Mouse (Mus musculus): ENCODE measurements at regions not wholly inside any gene's neighbourhood (a gene's known extent, or its start where the extent isn't known, plus 50 kb on each side); places are given as distances from the start of the nearest gene placed in this dataset.

- H3K9ac ChIP-seq (ENCODE audit: insufficient read depth, low read depth, low read length, poor library complexity, severe bottlenecking): no peak overlapping the region
- no peak overlapping the region for H3K27ac ChIP-seq (ENCODE audit: insufficient read depth, low read depth, low read length, poor library complexity, severe bottlenecking)
- no peaks in the 10 kb centered on the region for H3K9me3 ChIP-seq (ENCODE audit: control insufficient read depth, insufficient read depth, low read depth, low read length)
- no peak for TF ChIP-seq HCFC1 (IDR thresholded peaks at IDR 0.05; ENCODE audit: borderline replicate concordance, insufficient read depth, low read length)
- no peak for TF ChIP-seq ZC3H11A (IDR thresholded peaks at IDR 0.05; ENCODE audit: borderline replicate concordance, low read depth, low read length)
- no peak for TF ChIP-seq ZNF384 (IDR thresholded peaks at IDR 0.05; ENCODE audit: low read depth, low read length)
- TF ChIP-seq MAFK (IDR thresholded peaks at IDR 0.05; ENCODE audit: insufficient read depth, low read depth, low read length): no peak
- TF ChIP-seq CHD2 (IDR thresholded peaks at IDR 0.05; ENCODE audit: low read depth, low read length): no peak
- no peak for DNase-seq (ENCODE audit: low read depth, low spot score)
- H3K4me3 ChIP-seq (ENCODE audit: insufficient read depth in 1 of 2, low read depth in 1 of 2, low read length in 2 of 2, poor library complexity in 1 of 2, severe bottlenecking in 1 of 2): no peak overlapping the region
- in situ Hi-C loops (cut with MboI; ENCODE audit: low sequenced_read_pairs in 2 of 2, unreplicated experiment in 2 of 2): no loop called here
- H3K4me1 ChIP-seq (ENCODE audit: control insufficient read depth in 2 of 2, insufficient read depth in 2 of 2, low read length in 2 of 2, poor library complexity in 1 of 2): no peaks in the 10 kb centered on the region
- no peaks in the 10 kb centered on the region for H3K36me3 ChIP-seq (ENCODE audit: control insufficient read depth, insufficient read depth, low read length, poor library complexity, severe bottlenecking)
These were observed 702.6 kb downstream of the Slc22a22 start for GRCm38 (mm10) chr15:56774648-56775393.

GRCm38 (mm10) chr15:56766356-56766755 lies 711.1 kb downstream of the Slc22a22 start:
- DNase-seq (ENCODE audit: low read depth, low spot score): no peak
- TF ChIP-seq MAFK (IDR thresholded peaks at IDR 0.05; ENCODE audit: insufficient read depth, low read depth, low read length): no peak
- no peak for TF ChIP-seq ZC3H11A (IDR thresholded peaks at IDR 0.05; ENCODE audit: borderline replicate concordance, low read depth, low read length)
- TF ChIP-seq ZNF384 (IDR thresholded peaks at IDR 0.05; ENCODE audit: low read depth, low read length): no peak
- TF ChIP-seq HCFC1 (IDR thresholded peaks at IDR 0.05; ENCODE audit: borderline replicate concordance, insufficient read depth, low read length): no peak
- no peak for TF ChIP-seq CHD2 (IDR thresholded peaks at IDR 0.05; ENCODE audit: low read depth, low read length)
- Histone ChIP-seq H3K4me3 (ENCODE audit: insufficient read depth in 1 of 2, low read depth in 1 of 2, low read length in 2 of 2, poor library complexity in 1 of 2, severe bottlenecking in 1 of 2) (no peak overlapping the region), H3K4me1 (ENCODE audit: control insufficient read depth in 2 of 2, insufficient read depth in 2 of 2, low read length in 2 of 2, poor library complexity in 1 of 2) (peaks cover 0 to 5% of the 10 kb centered on the region in 2 experiments; a peak in 1 of 4 replicates), H3K9me3 (ENCODE audit: control insufficient read depth, insufficient read depth, low read depth, low read length) (no peaks in the 10 kb centered on the region), H3K27ac (ENCODE audit: insufficient read depth, low read depth, low read length, poor library complexity, severe bottlenecking) (no peak overlapping the region), H3K36me3 (ENCODE audit: control insufficient read depth, insufficient read depth, low read length, poor library complexity, severe bottlenecking) (no peaks in the 10 kb centered on the region), H3K9ac (ENCODE audit: insufficient read depth, low read depth, low read length, poor library complexity, severe bottlenecking) (no peak overlapping the region)
- in situ Hi-C loops (cut with MboI; ENCODE audit: low sequenced_read_pairs in 2 of 2, unreplicated experiment in 2 of 2): no loop called here

DNA sequence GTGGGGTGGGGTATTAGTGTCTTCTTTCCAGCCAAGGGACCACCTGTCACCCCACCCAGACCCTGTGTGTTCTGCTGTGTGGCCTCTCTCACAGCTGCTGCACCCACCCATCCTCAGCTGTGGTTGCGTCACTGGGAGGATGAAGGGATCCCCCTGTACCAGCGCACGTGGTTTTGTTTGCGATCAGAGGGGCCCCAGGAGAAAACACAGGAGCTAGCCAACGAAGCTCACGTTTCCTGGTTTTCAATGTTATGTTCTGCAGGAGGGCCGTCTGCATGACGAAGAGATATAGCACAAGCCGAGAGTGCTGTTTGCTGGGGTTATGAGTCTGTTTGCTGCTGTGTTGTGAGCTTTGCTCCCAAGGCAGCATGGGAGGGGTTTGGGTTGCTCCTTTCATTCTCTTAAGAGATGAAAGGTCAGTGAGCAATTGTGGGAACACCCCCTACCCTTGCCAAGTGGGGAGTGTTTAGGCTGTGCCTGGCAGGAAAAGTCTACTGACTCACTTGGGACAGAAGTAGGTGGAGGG lies 712.4 kb downstream of the Slc22a22 start:
- no peak overlapping the region for H3K9ac ChIP-seq (ENCODE audit: insufficient read depth, low read depth, low read length, poor library complexity, severe bottlenecking)
- no peaks in the 10 kb centered on the region for H3K36me3 ChIP-seq (ENCODE audit: control insufficient read depth, insufficient read depth, low read length, poor library complexity, severe bottlenecking)
- no peak for DNase-seq (ENCODE audit: low read depth, low spot score)
- H3K9me3 ChIP-seq (ENCODE audit: control insufficient read depth, insufficient read depth, low read depth, low read length): no peaks in the 10 kb centered on the region
- in situ Hi-C loops (cut with MboI; ENCODE audit: low sequenced_read_pairs in 2 of 2, unreplicated experiment in 2 of 2): no loop called here
- peaks cover 0 to 5% of the 10 kb centered on the region in 2 experiments; a peak in 1 of 4 replicates for H3K4me1 ChIP-seq (ENCODE audit: control insufficient read depth in 2 of 2, insufficient read depth in 2 of 2, low read length in 2 of 2, poor library complexity in 1 of 2)
- TF ChIP-seq ZC3H11A (IDR thresholded peaks at IDR 0.05; ENCODE audit: borderline replicate concordance, low read depth, low read length) (no peak), HCFC1 (IDR thresholded peaks at IDR 0.05; ENCODE audit: borderline replicate concordance, insufficient read depth, low read length) (no peak), CHD2 (IDR thresholded peaks at IDR 0.05; ENCODE audit: low read depth, low read length) (no peak), ZNF384 (IDR thresholded peaks at IDR 0.05; ENCODE audit: low read depth, low read length) (no peak), MAFK (IDR thresholded peaks at IDR 0.05; ENCODE audit: insufficient read depth, low read depth, low read length) (no peak)
- H3K27ac ChIP-seq (ENCODE audit: insufficient read depth, low read depth, low read length, poor library complexity, severe bottlenecking): no peak overlapping the region
- no peak overlapping the region for H3K4me3 ChIP-seq (ENCODE audit: insufficient read depth in 1 of 2, low read depth in 1 of 2, low read length in 2 of 2, poor library complexity in 1 of 2, severe bottlenecking in 1 of 2)

DNA sequence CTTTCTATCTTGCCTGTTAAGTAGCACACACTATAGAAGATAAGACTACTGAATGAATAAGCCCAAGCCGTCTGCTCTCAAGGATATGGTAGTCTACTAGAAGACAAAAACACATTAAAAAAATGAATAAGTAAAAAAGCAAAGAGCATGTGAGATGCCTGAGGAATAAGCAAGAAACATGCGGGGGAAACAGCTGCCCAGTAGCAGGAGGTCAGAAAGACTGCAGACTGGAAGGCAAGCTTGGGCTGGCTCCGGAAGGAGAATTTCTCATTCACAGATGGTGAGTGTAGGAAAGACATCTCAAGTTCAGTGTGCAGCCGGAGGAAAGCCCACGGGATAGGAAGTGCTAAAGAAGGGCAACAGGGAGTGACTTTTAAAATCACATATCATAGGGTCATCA lies 713.4 kb downstream of the Slc22a22 start:
- Histone ChIP-seq H3K27ac (ENCODE audit: insufficient read depth, low read depth, low read length, poor library complexity, severe bottlenecking) (no peak overlapping the region), H3K9me3 (ENCODE audit: control insufficient read depth, insufficient read depth, low read depth, low read length) (no peaks in the 10 kb centered on the region), H3K4me1 (ENCODE audit: control insufficient read depth in 2 of 2, insufficient read depth in 2 of 2, low read length in 2 of 2, poor library complexity in 1 of 2) (peaks cover 0 to 5% of the 10 kb centered on the region in 2 experiments; a peak in 1 of 4 replicates), H3K36me3 (ENCODE audit: control insufficient read depth, insufficient read depth, low read length, poor library complexity, severe bottlenecking) (no peaks in the 10 kb centered on the region), H3K9ac (ENCODE audit: insufficient read depth, low read depth, low read length, poor library complexity, severe bottlenecking) (no peak overlapping the region), H3K4me3 (ENCODE audit: insufficient read depth in 1 of 2, low read depth in 1 of 2, low read length in 2 of 2, poor library complexity in 1 of 2, severe bottlenecking in 1 of 2) (no peak overlapping the region)
- no peak for DNase-seq (ENCODE audit: low read depth, low spot score)
- TF ChIP-seq ZNF384 (IDR thresholded peaks at IDR 0.05; ENCODE audit: low read depth, low read length) (no peak), HCFC1 (IDR thresholded peaks at IDR 0.05; ENCODE audit: borderline replicate concordance, insufficient read depth, low read length) (no peak), CHD2 (IDR thresholded peaks at IDR 0.05; ENCODE audit: low read depth, low read length) (no peak), MAFK (IDR thresholded peaks at IDR 0.05; ENCODE audit: insufficient read depth, low read depth, low read length) (no peak), ZC3H11A (IDR thresholded peaks at IDR 0.05; ENCODE audit: borderline replicate concordance, low read depth, low read length) (no peak)
- in situ Hi-C loops (cut with MboI; ENCODE audit: low sequenced_read_pairs in 2 of 2, unreplicated experiment in 2 of 2): no loop called here

Data from ES-E14 (cell line).